Comparison of ENCODE assay signal across 23 mouse cellular contexts in the genomic region with DNA sequence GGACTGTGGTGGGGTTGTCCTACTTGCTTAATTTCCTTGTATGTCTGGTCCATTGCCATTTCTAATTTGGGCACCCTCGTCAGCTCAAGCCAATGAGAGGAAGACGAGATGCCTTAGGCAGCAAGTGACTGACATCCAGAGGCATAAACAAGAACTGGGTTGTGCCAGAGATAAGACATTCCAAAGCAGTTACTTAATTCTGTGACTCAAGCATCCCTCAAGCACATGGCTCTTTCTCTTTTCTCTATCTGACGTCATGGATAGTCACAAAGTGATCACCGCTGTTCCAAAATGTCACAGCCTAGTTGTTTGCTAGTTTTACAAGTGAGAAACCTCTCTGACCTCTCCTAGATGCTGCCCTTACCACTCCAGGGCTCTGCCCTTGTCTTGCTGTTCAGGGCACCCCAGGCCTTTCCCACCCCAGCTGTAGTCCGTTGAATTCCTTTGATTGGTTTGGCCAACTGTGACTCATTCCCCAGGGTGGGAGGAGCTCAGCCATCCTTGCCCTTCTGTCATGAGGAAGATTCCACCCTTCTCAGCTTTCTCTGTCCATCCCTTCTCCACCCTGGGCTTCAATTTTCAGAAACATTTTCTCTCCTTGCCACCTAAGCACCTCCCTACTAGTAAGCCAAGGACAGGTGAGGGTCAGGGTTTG.
DNase-seq lines count a peak whose midpoint lies in the region; ATAC-seq and TF ChIP-seq lines count a peak whose summit lies in the region.
"Had no signal": no experiment of that assay in that cellular context is flagged by ENCODE, and none has a peak within 500 bp of the region (broad histone marks: within the 10 kb centered on the region; RNA-seq: fewer than 3 reads in every experiment).

No protein-coding gene starts in this region.

- no peak overlapping the region for H3K4me3 ChIP-seq in embryonic facial prominence, embryonic 15.5 days (replicated peaks)
- no peak overlapping the region for H3K4me3 ChIP-seq in embryonic facial prominence, embryonic 10.5 days
- no peak overlapping the region for H3K4me3 ChIP-seq in lung, adult 2 months (replicated peaks; ENCODE audit: extremely low read depth, low read depth, low read length)
- H3K4me3 ChIP-seq: embryonic facial prominence, embryonic 12.5 days; erythroblast, embryonic 14.5 days; forebrain, embryonic 13.5 days; hindbrain, embryonic 12.5 days; kidney, embryonic 15.5 days had no signal

- H3K9ac ChIP-seq in embryonic facial prominence, embryonic 15.5 days = no peak overlapping the region
- H3K9ac ChIP-seq: embryonic facial prominence, embryonic 12.5 days; forebrain, embryonic 13.5 days; hindbrain, embryonic 12.5 days; kidney, embryonic 15.5 days had no signal

- no peak for DNase-seq in embryonic facial prominence, embryonic 10.5 days (ENCODE audit: low spot score)
- DNase-seq in lung, postnatal 10 days = peak; percentile 11
- DNase-seq in lung, adult 2 months = no peak
- no peak for DNase-seq in gastrocnemius, adult 18-20 months (ENCODE audit: low spot score)
- no peak for DNase-seq in left cerebral cortex, postnatal 14 days (ENCODE audit: low spot score in 2 of 2)
- DNase-seq: adrenal gland, postnatal 25 days; cerebellum, adult 11 months; cerebellum, adult 9-11 months; gastrocnemius, postnatal 14 days; heart, adult 11 months; heart, postnatal 10 days; kidney, postnatal 36 days; thymus, postnatal 14 days had no signal

- H3K4me2 ChIP-seq in embryonic facial prominence, embryonic 15.5 days (replicated peaks) = no peak overlapping the region
- H3K4me2 ChIP-seq: embryonic facial prominence, embryonic 12.5 days; forebrain, embryonic 13.5 days; heart, embryonic 11.5 days; hindbrain, embryonic 12.5 days; kidney, embryonic 15.5 days had no signal

- no peak overlapping the region for H3K27ac ChIP-seq in embryonic facial prominence, embryonic 15.5 days (replicated peaks)
- H3K27ac ChIP-seq in embryonic facial prominence, embryonic 10.5 days (replicated peaks) = no peak overlapping the region
- H3K27ac ChIP-seq: embryonic facial prominence, embryonic 12.5 days; forebrain, embryonic 13.5 days; hindbrain, embryonic 12.5 days; kidney, embryonic 15.5 days had no signal

- TF ChIP-seq POLR2A in lung, adult 2 months (IDR thresholded peaks at IDR 0.05; ENCODE audit: borderline replicate concordance, extremely low read depth, low read depth, low read length) = no peak

- no peaks in the 10 kb centered on the region for H3K36me3 ChIP-seq in embryonic facial prominence, embryonic 15.5 days
- no peaks in the 10 kb centered on the region for H3K36me3 ChIP-seq in embryonic facial prominence, embryonic 10.5 days (replicated peaks)
- H3K36me3 ChIP-seq: embryonic facial prominence, embryonic 12.5 days; hindbrain, embryonic 12.5 days; kidney, embryonic 15.5 days had no signal

- no peaks in the 10 kb centered on the region for H3K27me3 ChIP-seq in embryonic facial prominence, embryonic 15.5 days
- 0 out of 2 replicates have a peak, but pooled peaks cover 4% of the 10 kb centered on the region for H3K27me3 ChIP-seq in embryonic facial prominence, embryonic 10.5 days (replicated peaks; ENCODE audit: low read depth, poor library complexity, severe bottlenecking)
- H3K27me3 ChIP-seq: embryonic facial prominence, embryonic 12.5 days; forebrain, embryonic 13.5 days; hindbrain, embryonic 12.5 days had no signal

- TF ChIP-seq CTCF in lung, adult 2 months (IDR thresholded peaks at IDR 0.05; ENCODE audit: insufficient read depth, low read length) = no peak

- H3K9me3 ChIP-seq in embryonic facial prominence, embryonic 15.5 days (replicated peaks) = no peaks in the 10 kb centered on the region
- H3K9me3 ChIP-seq in embryonic facial prominence, embryonic 10.5 days = no peaks in the 10 kb centered on the region
- H3K9me3 ChIP-seq: embryonic facial prominence, embryonic 12.5 days; forebrain, embryonic 13.5 days; hindbrain, embryonic 12.5 days; kidney, embryonic 15.5 days had no signal

- intact Hi-C loops in left cerebral cortex, postnatal 14 days (cut with DNase I) = no loop called here

- H3K4me1 ChIP-seq in embryonic facial prominence, embryonic 15.5 days = no peaks in the 10 kb centered on the region
- no peaks in the 10 kb centered on the region for H3K4me1 ChIP-seq in embryonic facial prominence, embryonic 10.5 days
- peaks cover 3% of the 10 kb centered on the region; the same call in 1 of the 2 replicates for H3K4me1 ChIP-seq in lung, adult 2 months (ENCODE audit: control insufficient read depth, insufficient read depth, low read length)
- H3K4me1 ChIP-seq: embryonic facial prominence, embryonic 12.5 days; forebrain, embryonic 13.5 days; hindbrain, embryonic 12.5 days; kidney, embryonic 15.5 days had no signal

- WGBS in embryonic facial prominence, embryonic 15.5 days = 65% methylated on average over 5 of the region's 5 CpGs
- 74% methylated on average over 5 of the region's 5 CpGs for WGBS in embryonic facial prominence, embryonic 10.5 days
- WGBS in lung, adult 2 months = 32% methylated on average over 5 of the region's 5 CpGs

- ATAC-seq in embryonic facial prominence, embryonic 15.5 days (ENCODE audit: insufficient number of reproducible peaks, low FRiP score, low TSS enrichment, low read depth) = peak; percentile 27; the same call in 1 of the 2 replicates
- ATAC-seq in erythroid progenitor cell, adult 5-6 weeks (replicated peaks; ENCODE audit: low FRiP score, poor library complexity, severe bottlenecking) = 0 out of 2 replicates have a peak, but pooled peaks have one; percentile 20
- ATAC-seq: forebrain, embryonic 13.5 days; intestine, postnatal 0 days; midbrain, embryonic 16.5 days had no signal
